Mouse (Mus musculus) large intestine, adult 2 months (tissue): ENCODE results near the gene Gm11541. TPM values are rescaled to one million over a fixed set of nuclear protein-coding genes. Genes with fewer than 3 reads are reported as not detected.

Source experiments
- DNase-seq: peaks from one replicate; pipeline ENCODE4 v3.0.0-alpha.2; 2012; ENCODE audit warnings: low read depth, low spot score
- WGBS: fragments of 180-500 bp; shearing (Covaris S2); methylation state at CpG from one replicate; pipeline ENCODE4 v1.1.7; 2018; 5-methylcytosine and 5-hydroxymethylcytosine counted together
- polyA plus RNA-seq: library from polyadenylated mRNA; depleted of rRNA; stranded (reverse); fragments of >200 nt; gene quantifications from 2 replicates; pipeline ENCODE4 v1.2.3, GENCODE M21; 2012; rRNA removed

Gm11541 gene
- not detected in 2 replicates for polyA plus RNA-seq

GRCm38 (mm10) chr11:94704472-94704871, at the start of gene Gm11541:
Gene Gm11541, minus strand, starts transcription at chr11:94704499.
- DNase-seq, result no peak
- 71% methylated on average over 5 of the region's 5 CpGs for WGBS

- 27% methylated on average over 2 of the region's 2 CpGs for WGBS
- DNase-seq, result no peak
Observed at GRCm38 (mm10) chr11:94752946-94753713, 48.8 kb upstream of the Gm11541 start.

GRCm38 (mm10) chr11:94741732-94742272, 37.5 kb upstream of the Gm11541 start, which contains the start of gene Cdc34b:
Gene Cdc34b, plus strand, starts transcription at chr11:94741782.
- 88% methylated on average over 26 of the region's 29 CpGs for WGBS
- no peak for DNase-seq

GRCm38 (mm10) chr11:94735746-94736145, 31.4 kb upstream of the Gm11541 start:
- DNase-seq, result peak; percentile 27
- WGBS, result 54% methylated on average over 2 of the region's 2 CpGs

GRCm38 (mm10) chr11:94732773-94733172, 28.5 kb upstream of the Gm11541 start:
- peak; percentile 83 for DNase-seq
- 22% methylated on average over 8 of the region's 8 CpGs for WGBS

GRCm38 (mm10) chr11:94731229-94731628, 26.9 kb upstream of the Gm11541 start:
- 90% methylated on average over 12 of the region's 12 CpGs for WGBS

GRCm38 (mm10) chr11:94730261-94730660, 26.0 kb upstream of the Gm11541 start:
- peak; percentile 60 for DNase-seq
- 22% methylated on average over 5 of the region's 5 CpGs for WGBS

More at GRCm38 (mm10) chr11:94731229-94731628, 26.9 kb upstream of the Gm11541 start:
- DNase-seq, result no peak

GRCm38 (mm10) chr11:94729565-94729964, 25.3 kb upstream of the Gm11541 start:
- 46% methylated on average over 4 of the region's 4 CpGs for WGBS
- no peak for DNase-seq

- DNase-seq, result no peak
- 81% methylated on average over 3 of the region's 3 CpGs for WGBS
Observed at GRCm38 (mm10) chr11:94728545-94728944, 24.2 kb upstream of the Gm11541 start.

- WGBS, result 78% methylated on average over 3 of the region's 3 CpGs
- no peak for DNase-seq
Observed at GRCm38 (mm10) chr11:94727306-94727705, 23.0 kb upstream of the Gm11541 start.

- 79% methylated on average over 2 of the region's 2 CpGs for WGBS
Observed at GRCm38 (mm10) chr11:94719216-94719615, 14.9 kb upstream of the Gm11541 start.

GRCm38 (mm10) chr11:94718113-94718909, 14.0 kb upstream of the Gm11541 start:
- 82% methylated on average over 7 of the region's 7 CpGs for WGBS
- no peak for DNase-seq

More at GRCm38 (mm10) chr11:94719216-94719615, 14.9 kb upstream of the Gm11541 start:
- no peak for DNase-seq

- no peak for DNase-seq
- 27% methylated on average over 11 of the region's 11 CpGs for WGBS
Observed at GRCm38 (mm10) chr11:94717239-94717638, 12.9 kb upstream of the Gm11541 start.

GRCm38 (mm10) chr11:94716754-94717153, 12.5 kb upstream of the Gm11541 start:
- 6% methylated on average over 9 of the region's 9 CpGs for WGBS
- DNase-seq, result no peak

GRCm38 (mm10) chr11:94715622-94716021, 11.3 kb upstream of the Gm11541 start:
- WGBS, result 85% methylated on average over 5 of the region's 5 CpGs
- no peak for DNase-seq

GRCm38 (mm10) chr11:94713246-94713860, 9.1 kb upstream of the Gm11541 start:
- WGBS, result 49% methylated on average over 11 of the region's 11 CpGs
- no peak for DNase-seq

GRCm38 (mm10) chr11:94704020-94704419, 279 bp downstream of the Gm11541 start:
- WGBS, result 48% methylated on average over 7 of the region's 7 CpGs
- no peak for DNase-seq

- 41% methylated on average over 3 of the region's 3 CpGs for whole genome bisulfite sequencing
- no peak for DNase-seq
Observed at GRCm38 (mm10) chr11:94702216-94702610, 2.1 kb downstream of the Gm11541 start.

GRCm38 (mm10) chr11:94701401-94702215, 2.7 kb downstream of the Gm11541 start:
- 34% methylated on average over 27 of the region's 27 CpGs for WGBS
- no peak for DNase-seq
